Mouse (Mus musculus) urinary bladder, postnatal 36 days (tissue): ENCODE results near the gene Cdk7.

ENCODE experiments used
- DNase-seq, 2 experiments: peaks; one replicate each; pipeline ENCODE4 v3.0.0; 2022; ENCODE audit warnings: low spot score in 2 of 2, mixed read lengths in 1 of 2

The Cdk7 gene

GRCm38 (mm10) chr13:100728086-100728485 lies 2.7 kb downstream of the Cdk7 start:
- DNase-seq, result no peak

- no peak for DNase-seq
These were observed 5.5 kb downstream of the Cdk7 start for GRCm38 (mm10) chr13:100725194-100725593.

GRCm38 (mm10) chr13:100724051-100724754 lies 6.5 kb downstream of the Cdk7 start:
- DNase-seq, result no peak

- DNase-seq, result no peak
These were observed 9.1 kb downstream of the Cdk7 start for GRCm38 (mm10) chr13:100721656-100722055.

- DNase-seq, result no peak
These were observed 15.3 kb downstream of the Cdk7 start for GRCm38 (mm10) chr13:100715467-100715866.

- DNase-seq, result no peak
These were observed 24.5 kb downstream of the Cdk7 start for GRCm38 (mm10) chr13:100706206-100706605.

- no peak for DNase-seq
These were observed 27.3 kb downstream of the Cdk7 start for GRCm38 (mm10) chr13:100703468-100703867.

GRCm38 (mm10) chr13:100698866-100699265 lies 31.9 kb downstream of the Cdk7 start:
- DNase-seq, result no peak

GRCm38 (mm10) chr13:100697541-100697940 lies 33.2 kb downstream of the Cdk7 start:
- no peak for DNase-seq

GRCm38 (mm10) chr13:100687513-100687912 lies 43.2 kb downstream of the Cdk7 start:
- DNase-seq, result no peak

- no peak for DNase-seq
These were observed 46.4 kb downstream of the Cdk7 start for GRCm38 (mm10) chr13:100684355-100684754.

GRCm38 (mm10) chr13:100682837-100683236 lies 47.9 kb downstream of the Cdk7 start:
- no peak for DNase-seq

GRCm38 (mm10) chr13:100681615-100682014 lies 49.1 kb downstream of the Cdk7 start:
- DNase-seq, result no peak

GRCm38 (mm10) chr13:100675936-100676635 lies 54.7 kb downstream of the Cdk7 start:
- DNase-seq, result no peak

- DNase-seq, result no peak
These were observed 60.5 kb downstream of the Cdk7 start for GRCm38 (mm10) chr13:100670181-100670741.

GRCm38 (mm10) chr13:100669291-100670022 lies 61.3 kb downstream of the Cdk7 start, which contains the start of gene Ccdc125:
Ccdc125 (plus strand) TSS chr13:100669717.
- peak; percentile 18 to 39 for DNase-seq

- peak in 1 of 2 experiments; percentile 40 for DNase-seq
These were observed 70.8 kb downstream of the Cdk7 start for GRCm38 (mm10) chr13:100659864-100660456.

- no peak for DNase-seq
These were observed 72.6 kb downstream of the Cdk7 start for GRCm38 (mm10) chr13:100658091-100658490.
